Mouse (Mus musculus) embryonic fibroblast, embryonic 13.5 days (primary cell): ENCODE data around the gene Rgs9.

Source experiments
- CTCF ChIP-seq: IDR thresholded peaks from 2 replicates; pipeline ENCODE4 v1.5.1; 2011; ENCODE audit warnings: mild to moderate bottlenecking, control low read depth, low read length, moderate library complexity, borderline replicate concordance; ENCODE audit not compliant: insufficient read depth
- POLR2A ChIP-seq: IDR thresholded peaks from 2 replicates; pipeline ENCODE4 v1.6.1; 2011; ENCODE audit warnings: low read depth, mild to moderate bottlenecking, control low read depth, low read length, moderate library complexity

GRCm38 (mm10) chr11:109339155-109339938 is 41.4 kb upstream of the Rgs9 start:
- TF ChIP-seq CTCF (no peak), POLR2A (no peak)
